Mouse (Mus musculus) urinary bladder, adult 18-20 months (tissue): Measurements from ENCODE around the gene Notch2.
A peak's percentile ranks its signal among the peaks of the same experiment; 100 is the strongest.

ENCODE experiments used
- DNase-seq, 2 experiments: peaks; one replicate each; pipeline ENCODE4 v3.0.0; 2022; ENCODE audit warnings: low spot score in 2 of 2, mixed read lengths in 2 of 2

Gene Notch2

GRCm38 (mm10) chr3:98050492-98051406 lies 37.4 kb downstream of the Notch2 start:
- no peak for DNase-seq

DNA sequence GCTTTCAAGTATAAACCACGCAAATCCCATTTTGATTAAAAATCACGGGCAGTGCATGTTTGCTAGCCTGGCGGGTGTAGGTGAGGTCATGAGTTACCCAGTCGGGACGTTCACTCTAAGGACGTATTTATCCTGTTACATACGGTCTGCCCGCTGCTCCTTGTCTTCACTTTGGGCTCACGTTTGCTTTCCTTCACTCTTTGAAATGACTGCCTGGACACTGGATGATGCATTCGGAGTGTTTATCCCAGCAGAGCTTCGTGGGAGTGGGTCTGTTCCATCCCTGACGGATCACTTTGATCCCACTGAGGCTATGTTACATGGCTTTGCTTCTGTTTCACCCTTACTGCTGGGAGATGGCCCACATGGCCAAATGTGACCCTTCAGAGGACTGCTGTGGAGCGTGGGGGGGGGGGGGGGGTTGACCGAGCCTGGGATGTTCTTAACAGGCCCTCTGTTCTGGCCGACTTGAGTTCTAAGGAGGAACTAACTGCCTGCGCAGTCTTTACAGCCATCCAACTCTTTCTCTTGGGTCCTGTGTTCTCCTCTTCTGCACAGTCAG lies 38.2 kb downstream of the Notch2 start:
- DNase-seq, result no peak

GRCm38 (mm10) chr3:98052507-98053430 lies 39.4 kb downstream of the Notch2 start:
- no peak for DNase-seq

DNA sequence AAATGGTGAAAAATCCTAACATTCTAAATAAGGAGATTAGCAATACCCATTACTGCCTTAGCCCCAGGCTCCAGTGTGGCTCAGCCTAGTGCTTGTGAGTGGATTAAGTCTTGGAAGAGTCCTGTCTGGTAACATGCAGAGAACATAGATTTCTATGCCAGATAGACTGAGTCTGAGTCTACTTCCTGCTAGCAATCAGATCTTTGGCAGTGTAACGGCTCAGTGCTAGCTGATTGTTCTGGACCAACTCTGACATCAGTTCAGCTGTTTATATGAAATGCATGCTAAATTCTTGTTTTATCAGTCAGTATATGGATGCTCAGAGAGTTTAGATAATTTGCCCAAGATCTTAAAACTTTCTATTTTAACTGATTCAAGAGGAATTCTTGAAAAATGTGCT lies 40.5 kb downstream of the Notch2 start:
- DNase-seq, result no peak

GRCm38 (mm10) chr3:98054334-98055007 lies 41.1 kb downstream of the Notch2 start:
- no peak for DNase-seq

GRCm38 (mm10) chr3:98055008-98055345 lies 41.6 kb downstream of the Notch2 start:
- DNase-seq, result no peak

DNA sequence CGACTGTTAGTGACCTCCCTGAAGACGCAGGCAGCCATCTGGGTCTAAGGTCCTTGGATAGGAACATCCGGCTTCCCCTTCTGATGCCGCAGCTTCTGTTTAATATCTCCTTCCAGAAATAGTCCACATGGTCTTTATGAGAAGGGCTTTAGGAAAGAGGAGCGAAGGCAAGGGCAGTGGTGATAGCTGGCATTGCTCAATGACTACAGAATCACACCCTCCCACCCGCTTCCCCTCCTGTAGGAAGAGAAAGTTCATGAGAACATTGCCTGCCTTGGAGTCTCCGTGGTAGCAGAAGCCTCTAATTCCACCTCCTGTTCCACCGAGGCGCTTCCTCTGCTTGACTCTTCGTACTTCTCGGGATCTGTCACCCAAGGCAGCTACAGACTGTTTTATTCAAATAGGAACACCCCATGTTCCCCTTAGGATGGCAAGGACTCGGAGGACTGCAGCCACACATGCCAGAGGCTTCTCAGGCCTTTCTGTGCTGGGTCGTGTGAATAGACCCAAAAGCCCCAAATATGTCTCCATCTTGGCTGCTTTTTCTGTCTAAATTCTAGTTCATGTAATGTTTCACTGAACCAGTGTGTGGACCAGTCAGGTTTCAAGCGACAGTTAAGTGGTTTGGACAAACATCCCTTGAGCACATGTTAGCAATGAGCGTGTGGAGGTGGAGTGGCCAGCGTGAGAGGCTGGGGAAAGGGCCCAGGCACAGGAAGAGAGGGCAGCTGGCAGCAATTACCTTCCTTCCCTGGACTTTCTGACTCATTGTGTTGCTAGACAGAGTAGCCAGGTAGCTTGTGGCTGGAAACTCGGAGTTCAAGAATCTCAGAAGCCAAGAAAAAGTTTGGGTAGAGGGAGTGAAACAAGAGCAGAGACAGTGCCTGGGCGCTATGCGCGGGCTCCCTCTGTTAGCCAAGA lies 42.7 kb downstream of the Notch2 start:
- no peak for DNase-seq

- peak in 1 of 2 experiments; percentile 52 for DNase-seq
These were observed 43.6 kb downstream of the Notch2 start for GRCm38 (mm10) chr3:98056956-98057365.

DNA sequence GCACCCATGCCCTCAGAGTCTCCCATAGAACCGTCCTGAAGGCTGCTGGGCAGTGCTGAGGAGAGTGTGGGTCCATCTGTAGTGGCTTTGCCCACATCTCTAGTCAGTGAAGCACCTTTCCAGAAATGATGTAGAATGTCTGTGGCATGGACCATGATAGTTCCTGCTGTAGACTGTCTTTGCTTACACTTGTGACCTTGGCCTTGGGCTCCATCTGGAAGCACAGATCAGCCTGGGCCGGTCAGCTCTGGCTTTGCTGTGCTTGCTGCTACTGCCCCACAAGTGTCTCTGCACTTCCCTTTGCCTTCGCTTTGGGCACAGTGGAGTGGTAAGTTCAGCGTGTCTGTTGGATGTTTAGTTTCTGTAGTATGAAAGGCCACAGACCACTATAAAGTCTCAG lies 45.7 kb downstream of the Notch2 start:
- DNase-seq, result no peak

DNA sequence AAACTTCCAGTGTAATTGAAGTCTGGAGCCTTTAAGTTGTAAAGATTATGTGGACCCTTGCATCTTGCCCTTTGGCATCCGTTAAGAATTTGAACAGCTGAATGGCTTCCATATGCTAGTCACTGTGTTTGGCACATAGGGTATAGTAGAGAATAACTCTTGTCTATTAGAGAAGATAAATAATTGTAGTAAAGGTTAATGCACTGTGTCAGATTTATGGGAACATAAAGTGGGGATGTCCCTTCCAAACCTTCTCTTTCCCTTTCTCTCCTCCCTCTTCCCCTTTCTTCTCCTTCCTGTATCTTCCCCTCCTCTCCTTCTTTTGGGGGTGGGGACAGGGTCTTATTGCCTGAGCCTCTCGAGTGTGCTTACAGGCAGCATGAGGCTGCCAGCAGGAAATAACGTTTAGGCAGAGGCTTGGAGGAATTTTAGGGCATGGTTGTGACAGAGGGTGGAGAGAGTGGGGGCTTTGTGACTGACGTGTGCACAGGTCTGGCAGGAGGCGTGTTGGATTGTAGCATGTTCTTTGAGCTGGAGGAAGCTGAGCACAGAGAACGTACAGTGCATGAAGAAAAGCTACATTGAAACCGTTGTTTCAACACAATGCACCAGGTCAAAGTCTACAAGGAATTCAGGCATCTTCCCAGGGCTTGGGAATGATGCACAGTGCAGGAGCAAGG lies 47.8 kb downstream of the Notch2 start:
- DNase-seq, result no peak

DNA sequence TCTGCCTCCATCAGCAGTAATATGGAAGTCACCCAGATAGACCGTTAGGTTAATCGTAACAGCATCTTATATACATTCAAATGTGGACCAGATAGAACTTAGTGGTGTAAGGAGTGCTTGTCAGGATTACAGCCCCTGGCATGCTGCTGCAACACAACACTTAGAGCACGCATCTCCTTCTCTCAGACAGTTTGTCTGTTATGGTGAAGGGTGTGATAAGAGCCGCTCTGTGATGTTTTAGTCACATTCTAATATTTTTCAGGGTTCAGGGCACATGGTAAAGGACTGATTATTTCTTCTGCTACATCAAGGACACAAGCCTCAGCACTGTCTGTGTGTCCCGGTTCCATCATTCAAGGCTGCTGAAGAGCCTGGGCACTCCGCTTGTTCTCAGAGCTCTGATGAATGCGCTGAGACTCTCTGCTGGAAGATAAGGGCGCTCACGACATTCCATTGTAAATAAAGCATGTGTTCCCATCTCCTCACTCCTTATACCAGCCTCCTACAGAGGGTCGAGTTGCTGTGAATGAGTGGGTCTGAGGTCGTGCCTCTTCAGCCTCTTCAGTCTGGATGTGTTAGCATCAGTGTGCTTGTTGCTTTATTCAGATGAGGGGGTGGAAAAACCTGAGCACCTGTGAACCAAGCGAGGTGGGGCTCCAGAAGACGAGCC lies 48.5 kb downstream of the Notch2 start:
- DNase-seq, result no peak

- DNase-seq, result no peak
These were observed 49.4 kb downstream of the Notch2 start for GRCm38 (mm10) chr3:98062591-98063185.

DNA sequence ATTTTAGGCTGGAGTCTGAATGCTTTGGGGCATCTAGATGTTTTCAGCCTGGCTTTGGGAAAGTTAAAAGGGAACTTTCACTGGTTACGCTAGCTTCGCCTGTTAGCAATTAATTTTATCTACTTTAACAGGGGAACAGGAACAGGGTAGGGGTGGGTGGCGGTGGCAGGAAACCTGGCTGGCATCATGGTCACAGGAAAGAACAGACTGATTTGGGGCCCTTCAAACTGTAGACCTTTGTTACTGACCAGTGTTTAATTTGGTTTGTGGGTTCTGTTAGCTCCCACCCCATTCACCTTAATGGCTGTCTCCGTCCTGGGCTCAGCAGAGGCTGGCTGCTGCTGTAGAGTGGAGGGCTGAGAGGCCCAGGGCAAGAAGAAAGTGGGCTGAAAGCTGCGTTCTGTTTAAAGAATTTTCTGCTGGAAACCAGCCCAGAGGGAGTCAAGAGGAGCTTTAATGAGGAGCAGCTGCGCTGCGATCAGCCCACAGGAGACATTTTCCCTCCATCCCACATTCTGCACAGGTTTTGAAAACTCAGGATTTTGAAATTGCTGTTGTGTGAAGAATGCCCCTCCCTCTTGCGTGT lies 50.0 kb downstream of the Notch2 start:
- no peak for DNase-seq

- no peak for DNase-seq
These were observed 50.5 kb downstream of the Notch2 start for GRCm38 (mm10) chr3:98063833-98064232.

DNA sequence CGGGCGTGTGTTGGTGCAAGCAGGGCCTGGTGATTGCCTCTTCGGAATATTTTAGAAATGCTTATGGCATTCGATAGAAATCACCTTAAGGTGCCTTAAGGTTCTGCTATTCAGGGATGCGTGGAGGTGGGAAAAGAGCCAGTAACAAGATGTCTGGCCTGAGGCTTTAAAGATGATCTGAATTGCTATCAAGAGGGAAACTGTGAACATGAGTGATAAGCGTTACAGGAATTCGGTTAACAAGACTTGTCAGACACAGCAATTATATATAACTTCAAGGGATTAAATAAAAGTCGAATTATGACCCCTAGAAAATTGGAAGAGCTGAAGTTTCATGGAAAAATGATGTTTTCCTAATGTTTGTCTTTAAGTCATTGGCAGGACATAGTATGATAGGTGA lies 51.7 kb downstream of the Notch2 start:
- DNase-seq, result no peak

DNA sequence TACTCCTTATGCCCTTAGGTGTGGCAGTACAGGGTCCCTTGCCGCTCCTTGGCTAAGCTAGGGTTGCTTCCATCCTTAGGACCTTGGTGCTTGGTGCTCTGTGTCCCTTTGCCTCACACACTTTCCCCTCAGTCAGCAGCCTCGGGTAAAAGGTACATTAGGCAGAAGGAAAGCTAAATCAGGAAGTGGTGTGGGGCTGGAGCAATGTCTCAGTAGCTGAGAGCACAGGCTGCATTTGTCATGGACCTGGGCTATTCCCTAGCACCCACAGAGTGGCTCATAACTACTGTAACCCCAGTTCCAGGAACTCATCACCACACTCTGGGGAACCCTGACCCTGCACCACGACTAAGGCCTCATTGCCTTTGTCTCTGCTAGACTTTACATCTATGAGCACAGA lies 53.1 kb downstream of the Notch2 start:
- no peak for DNase-seq

DNA sequence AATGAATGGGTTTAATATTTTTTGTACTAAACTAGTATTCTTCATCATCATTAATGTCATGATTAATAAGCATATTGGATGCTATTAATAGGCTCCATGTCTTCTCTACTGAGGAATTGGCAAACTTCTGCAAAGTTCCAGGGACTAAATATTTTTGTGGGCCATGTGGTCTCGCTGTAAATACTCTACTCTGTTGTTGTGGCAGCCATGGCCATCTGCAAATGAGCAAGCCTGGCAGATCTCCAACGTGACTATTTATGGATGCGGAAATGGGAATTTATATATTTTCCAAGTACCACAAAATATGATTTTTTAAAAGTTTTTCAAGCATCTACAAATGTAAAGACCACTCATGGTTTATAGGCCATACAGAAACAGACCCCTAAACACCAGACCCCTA lies 54.1 kb downstream of the Notch2 start:
- DNase-seq, result no peak

DNA sequence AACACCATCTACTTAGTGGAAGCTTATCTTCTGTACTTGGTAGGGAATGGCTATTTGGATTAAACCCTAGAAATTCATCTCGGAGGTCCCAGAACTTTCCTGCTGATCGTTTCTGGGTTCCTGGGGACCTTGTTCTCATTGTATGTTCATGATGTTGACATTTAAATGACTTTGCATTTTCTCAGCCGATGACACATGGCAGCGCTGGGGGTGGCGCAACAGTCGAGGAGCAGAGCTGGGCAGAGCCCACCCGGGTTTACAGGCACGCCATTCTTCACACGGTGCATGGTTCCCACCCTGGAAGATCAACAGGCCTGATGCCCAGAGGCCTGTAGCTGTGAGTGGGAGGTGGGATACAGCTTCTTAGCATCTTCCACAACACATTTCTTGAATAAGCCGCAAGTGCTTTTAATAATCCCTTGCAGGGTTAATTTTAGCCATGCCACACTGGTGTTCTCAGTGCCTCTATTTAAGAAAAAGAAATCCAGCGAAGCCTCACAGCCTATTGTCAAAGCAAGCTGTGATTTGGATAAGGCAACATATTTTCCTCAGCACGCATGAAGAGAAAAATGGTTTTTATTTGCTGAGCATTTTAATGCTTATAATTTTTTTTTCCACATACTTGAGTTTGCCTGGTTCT lies 54.6 kb downstream of the Notch2 start:
- no peak for DNase-seq
